Mouse (Mus musculus): ENCODE measurements around the gene Snap29. TPM values are rescaled to one million over a fixed set of nuclear protein-coding genes. Genes with fewer than 3 reads are reported as not detected.

Snap29 gene
- total RNA-seq, 2 experiments from 2014 or later = 19.2 to 21.3 TPM

GRCm38 (mm10) chr16:17475326-17475725 is 69.5 kb downstream of the Snap29 start:
- no peak overlapping the region for H3K4me3 ChIP-seq
- intact Hi-C loops (cut with DNase I) = no loop called here
- no peak for DNase-seq (ENCODE audit: extremely low spot score in 1 of 2, low spot score in 2 of 2)
- H3K27ac ChIP-seq = no peak overlapping the region
- TF ChIP-seq CTCF (IDR thresholded peaks at IDR 0.05) = no peak

- intact Hi-C loops (cut with DNase I) = no loop called here
- no peak for TF ChIP-seq CTCF (IDR thresholded peaks at IDR 0.05)
- no peak overlapping the region for H3K4me3 ChIP-seq
- H3K27ac ChIP-seq = peak overlapping the region; percentile 0; the same call in 1 of the 2 replicates
- no peak for DNase-seq (ENCODE audit: extremely low spot score in 1 of 2, low spot score in 2 of 2)
These were observed 72.7 kb downstream of the Snap29 start for GRCm38 (mm10) chr16:17478331-17478943.

Other genes with a start within 250 kb of the Snap29 start
- 100 to 1,000 TPM; 140 to 146 TPM for gene Ube2l3, start 203.3 kb upstream of the Snap29 start, total RNA-seq (2021)
- 1 to 10 TPM; 1.8 to 2.0 TPM for gene Rimbp3, start 197.4 kb upstream of the Snap29 start, total RNA-seq (2021)
- gene Hic2, start 172.4 kb upstream of the Snap29 start, total RNA-seq (2021) = 1 to 10 TPM; 5.3 to 6.0 TPM
- gene Tmem191c, start 129.9 kb upstream of the Snap29 start, total RNA-seq (2021) = 100 to 1,000 TPM; 105 to 116 TPM
- 1 to 10 TPM; 1.8 to 2.8 TPM for gene Serpind1, start 74.6 kb upstream of the Snap29 start, total RNA-seq (2021)
- gene Pi4ka, start 328 bp downstream of the Snap29 start, total RNA-seq (2021) = 100 to 1,000 TPM; 343 to 370 TPM
- gene Crkl, start 46.0 kb downstream of the Snap29 start, total RNA-seq (2021) = 10 to 100 TPM; 31.9 to 36.7 TPM
- 100 to 1,000 TPM; 148 to 171 TPM for gene Aifm3, start 83.6 kb downstream of the Snap29 start, total RNA-seq (2021)
- gene Lztr1, start 102.7 kb downstream of the Snap29 start, total RNA-seq (2021) = 100 to 1,000 TPM; 182 to 193 TPM
- gene Thap7, start 125.2 kb downstream of the Snap29 start, total RNA-seq (2021) = 10 to 100 TPM; 42.3 to 43.1 TPM
- 1 to 10 TPM in 1 of 2 experiments, under 1 TPM in 1; 0.68 to 1.1 TPM for gene Lrrc74b, start 155.3 kb downstream of the Snap29 start, total RNA-seq (2021)
- 1 to 10 TPM in 1 of 2 experiments, under 1 TPM in 1; 0.68 to 1.0 TPM for gene P2rx6, start 155.9 kb downstream of the Snap29 start, total RNA-seq (2021)
- gene Slc7a4, start 177.2 kb downstream of the Snap29 start, total RNA-seq (2021) = 10 to 100 TPM; 82.7 to 83.0 TPM
- gene Smpd4, start 213.4 kb downstream of the Snap29 start, total RNA-seq (2021) = 10 to 100 TPM; 73.7 to 82.8 TPM
- 10 to 100 TPM; 22.9 to 26.2 TPM for gene Ccdc74a, start 240.5 kb downstream of the Snap29 start, total RNA-seq (2021)